Mouse (Mus musculus): ENCODE measurements at regions not wholly inside any gene's neighbourhood (a gene's known extent, or its start where the extent isn't known, plus 50 kb on each side); places are given as distances from the start of the nearest gene placed in this dataset.

DNA sequence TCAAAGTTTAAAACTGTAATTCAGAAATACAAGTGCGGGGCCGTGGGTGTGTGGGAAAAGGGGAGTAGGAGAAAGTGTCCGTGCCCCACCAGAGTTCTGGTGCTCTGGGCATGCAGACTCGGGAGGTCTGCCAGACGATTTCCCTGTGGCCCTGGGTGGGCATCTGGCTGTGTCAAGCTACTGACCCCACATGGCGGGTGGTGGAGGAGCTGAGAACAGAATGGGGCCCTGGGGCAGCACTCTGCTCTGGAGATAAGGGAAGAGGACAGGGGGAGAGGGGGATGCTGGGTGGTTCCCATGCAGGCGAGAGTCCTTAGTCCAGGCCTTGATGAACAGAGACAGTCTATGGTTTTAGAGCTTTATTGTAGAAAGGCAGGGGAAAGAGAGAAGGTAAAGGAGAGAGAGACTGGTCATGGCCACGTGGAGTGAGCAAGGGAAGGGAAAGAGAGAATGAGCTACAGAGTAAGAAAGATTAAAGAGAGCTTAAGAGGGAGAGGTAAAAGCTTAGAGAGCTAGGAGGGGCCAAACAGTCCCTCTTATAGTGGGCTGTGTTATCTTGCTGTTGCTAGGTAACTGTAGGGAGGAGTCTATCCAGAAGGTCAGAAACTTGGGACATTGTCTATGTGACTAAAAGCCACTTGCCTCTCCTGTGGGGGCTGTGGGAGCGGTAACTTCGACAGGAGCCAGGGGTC is 104.9 kb downstream of the Cand1 start:
- TF ChIP-seq USF1 (IDR thresholded peaks at IDR 0.05; ENCODE audit: low read depth, low read length) (no peak), BHLHE40 (IDR thresholded peaks at IDR 0.05; ENCODE audit: borderline replicate concordance, low read depth, low read length) (no peak), CTCF (IDR thresholded peaks at IDR 0.05 in 2 of 3, conservative IDR thresholded peaks at IDR 0.05 in 1 of 3; ENCODE audit: control insufficient read depth in 1 of 3, insufficient read depth in 1 of 3, low read depth in 2 of 3, low read length in 3 of 3, poor library complexity in 1 of 3, severe bottlenecking in 1 of 3) (no peak), NRF1 (IDR thresholded peaks at IDR 0.05; ENCODE audit: insufficient read depth, low read depth, low read length, poor library complexity, severe bottlenecking) (no peak), GATA1 (IDR thresholded peaks at IDR 0.05; ENCODE audit: low read depth, low read length) (no peak), MEF2A (IDR thresholded peaks at IDR 0.05; ENCODE audit: extremely low read depth, insufficient replicate concordance, low read depth, low read length, poor library complexity, severe bottlenecking) (no peak), KAT2A (conservative IDR thresholded peaks at IDR 0.05; ENCODE audit: low read depth, low read length) (no peak), GABPA (IDR thresholded peaks at IDR 0.05; ENCODE audit: low read depth, low read length) (no peak), E2F4 (IDR thresholded peaks at IDR 0.05; ENCODE audit: borderline replicate concordance, low read depth, low read length) (no peak), MAFK (IDR thresholded peaks at IDR 0.05; ENCODE audit: borderline replicate concordance, low read depth, low read length) (no peak), TBP (IDR thresholded peaks at IDR 0.05; ENCODE audit: low read depth, low read length) (no peak), POLR2A (IDR thresholded peaks at IDR 0.05; ENCODE audit: control insufficient read depth in 1 of 2, insufficient read depth in 1 of 2, low read depth in 1 of 2, low read length in 2 of 2, poor library complexity in 1 of 2) (no peak)
